Mouse (Mus musculus) midbrain, embryonic 15.5 days (tissue): ENCODE data around the gene Fam111a. TPM values are rescaled to one million over a fixed set of nuclear protein-coding genes. Genes with fewer than 3 reads are reported as not detected.
A peak's percentile ranks its signal among the peaks of the same experiment; 100 is the strongest.

Experiments
- ATAC-seq: fragments of 200-750 bp; cut with Nextera tagmentation; replicated peaks from 2 replicates; pipeline ENCODE4 v1.8.0; 2017; ENCODE audit warnings: moderate TSS enrichment
- H3K27ac ChIP-seq: fragments of 300-500 bp; sonication (generic); 2 replicates; pipeline ENCODE4 v1.5.1; 2015; ENCODE audit warnings: mild to moderate bottlenecking, inconsistent platforms
- H3K27me3 ChIP-seq: fragments of 300-500 bp; sonication (generic); replicated peaks from 2 replicates; pipeline ENCODE4 v1.6.1; 2015; ENCODE audit warnings: inconsistent platforms
- H3K36me3 ChIP-seq: fragments of 300-500 bp; sonication (generic); replicated peaks from 2 replicates; pipeline ENCODE4 v1.6.1; 2015; ENCODE audit warnings: inconsistent platforms
- H3K4me1 ChIP-seq: fragments of 300-500 bp; sonication (generic); 2 replicates; pipeline ENCODE4 v1.6.1; 2015; ENCODE audit warnings: inconsistent platforms
- H3K4me2 ChIP-seq: fragments of 300-500 bp; sonication (generic); 2 replicates; pipeline ENCODE4 v1.6.1; 2015; ENCODE audit warnings: inconsistent platforms, mild to moderate bottlenecking, moderate library complexity
- H3K4me3 ChIP-seq: fragments of 300-500 bp; sonication (generic); 2 replicates; pipeline ENCODE4 v1.5.1; 2015; ENCODE audit warnings: mild to moderate bottlenecking, inconsistent platforms
- H3K9ac ChIP-seq: fragments of 300-500 bp; sonication (generic); 2 replicates; pipeline ENCODE4 v1.6.1; 2015; ENCODE audit warnings: mild to moderate bottlenecking, inconsistent platforms
- H3K9me3 ChIP-seq: fragments of 300-500 bp; sonication (generic); 2 replicates; pipeline ENCODE4 v1.6.1; 2016; ENCODE audit warnings: inconsistent platforms
- WGBS: fragments of 180-500 bp; shearing (Covaris S2); methylation state at CpG from one replicate; pipeline ENCODE4 v1.1.7; 2015; ENCODE audit warnings: mixed read lengths; 5-methylcytosine and 5-hydroxymethylcytosine counted together
- polyA plus RNA-seq: library from polyadenylated mRNA; unstranded; fragments of >200 nt; fragmentation: Nextera tagmentation; extraction: Ambion mirVana; gene quantifications from 2 replicates; pipeline ENCODE4 v1.2.1, GENCODE M21; 2015

The Fam111a gene
- polyA plus RNA-seq, 1 experiment from 2014 or later, result 5.0 TPM

DNA sequence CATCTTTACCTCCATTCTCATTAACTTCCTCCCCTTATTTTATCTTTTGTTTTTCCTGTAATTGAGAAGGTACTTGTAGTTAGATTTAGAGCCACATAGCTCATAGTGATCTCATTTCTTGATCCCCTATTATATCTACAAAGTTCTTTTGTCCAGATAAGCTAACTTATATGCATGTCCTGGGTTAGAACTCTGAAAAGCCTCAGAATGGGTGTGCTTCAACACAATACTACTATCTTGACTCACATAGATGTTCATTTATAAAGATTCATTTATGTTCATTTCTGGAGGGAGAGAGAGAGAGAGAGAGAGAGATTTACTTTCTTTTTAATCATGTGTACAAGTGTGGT is 27.0 kb upstream of the Fam111a start:
- peak; percentile 54 for ATAC-seq
- H3K4me1 ChIP-seq, result no peaks in the 10 kb centered on the region

GRCm38 (mm10) chr19:12523377-12523776 is 22.2 kb upstream of the Fam111a start:
- Histone ChIP-seq H3K9me3 (no peaks in the 10 kb centered on the region), H3K4me3 (no peak overlapping the region), H3K27ac (no peak overlapping the region), H3K4me2 (no peak overlapping the region), H3K4me1 (no peaks in the 10 kb centered on the region), H3K27me3 (no peaks in the 10 kb centered on the region), H3K36me3 (no peaks in the 10 kb centered on the region), H3K9ac (no peak overlapping the region)
- 54% methylated on average over 4 of the region's 4 CpGs for WGBS
- no peak for ATAC-seq

More for the DNA sequence above, 27.0 kb upstream of the Fam111a start:
- Histone ChIP-seq H3K4me2 (peak overlapping the region; percentile 68), H3K9me3 (no peaks in the 10 kb centered on the region), H3K27ac (no peak overlapping the region), H3K4me3 (peak overlapping the region; percentile 54), H3K36me3 (no peaks in the 10 kb centered on the region), H3K27me3 (no peaks in the 10 kb centered on the region), H3K9ac (peak overlapping the region; percentile 60)

DNA sequence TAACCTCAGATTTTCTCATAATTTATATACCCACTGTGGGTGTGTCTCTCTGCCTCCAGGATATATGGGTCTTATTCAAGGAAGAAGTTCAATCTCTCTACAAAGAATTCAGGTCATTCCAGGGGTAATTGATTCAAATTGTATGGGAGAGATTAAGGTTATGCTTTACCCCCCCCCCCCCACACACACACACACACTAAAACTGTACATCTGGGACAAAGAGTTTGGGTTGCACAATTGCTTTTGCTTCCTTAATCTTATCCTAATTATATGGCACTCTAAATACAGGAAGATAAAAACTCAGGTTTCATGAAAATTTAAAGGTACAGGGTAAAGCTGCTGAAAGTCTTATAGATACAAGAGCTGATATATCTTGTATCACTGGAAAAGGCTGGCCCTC is 8.4 kb upstream of the Fam111a start:
- ATAC-seq, result no peak
- no peak overlapping the region for H3K9ac ChIP-seq
- no peaks in the 10 kb centered on the region for H3K4me1 ChIP-seq
- H3K36me3 ChIP-seq, result no peaks in the 10 kb centered on the region
- no peaks in the 10 kb centered on the region for H3K9me3 ChIP-seq
- no peak overlapping the region for H3K4me3 ChIP-seq
- H3K4me2 ChIP-seq, result no peak overlapping the region
- H3K27ac ChIP-seq, result no peak overlapping the region
- H3K27me3 ChIP-seq, result no peaks in the 10 kb centered on the region

DNA sequence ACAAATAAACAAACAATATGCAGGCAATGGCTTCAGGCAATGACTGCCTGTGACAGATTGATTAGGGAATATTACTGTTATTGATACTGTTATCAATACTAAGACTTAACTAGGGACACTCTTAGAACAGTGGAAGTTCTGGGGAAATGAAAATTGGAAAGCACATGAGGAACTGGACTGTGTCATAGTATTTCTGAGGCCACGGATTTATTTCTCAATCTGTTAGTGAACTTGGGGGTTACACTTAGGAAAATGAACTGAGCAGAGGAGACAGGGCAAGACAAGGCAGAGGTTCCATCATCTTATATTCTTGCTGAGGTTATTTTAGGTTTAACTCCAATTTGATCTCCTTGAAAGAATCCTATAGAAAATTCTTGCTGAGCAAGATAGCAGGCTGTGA is 5.6 kb upstream of the Fam111a start:
- Histone ChIP-seq H3K4me1 (no peaks in the 10 kb centered on the region), H3K9ac (no peak overlapping the region), H3K9me3 (no peaks in the 10 kb centered on the region), H3K27ac (no peak overlapping the region), H3K27me3 (no peaks in the 10 kb centered on the region), H3K4me3 (no peak overlapping the region), H3K4me2 (no peak overlapping the region), H3K36me3 (no peaks in the 10 kb centered on the region)
- WGBS, result 87% methylated on average over 1 of the region's 1 CpGs
- ATAC-seq, result no peak

DNA sequence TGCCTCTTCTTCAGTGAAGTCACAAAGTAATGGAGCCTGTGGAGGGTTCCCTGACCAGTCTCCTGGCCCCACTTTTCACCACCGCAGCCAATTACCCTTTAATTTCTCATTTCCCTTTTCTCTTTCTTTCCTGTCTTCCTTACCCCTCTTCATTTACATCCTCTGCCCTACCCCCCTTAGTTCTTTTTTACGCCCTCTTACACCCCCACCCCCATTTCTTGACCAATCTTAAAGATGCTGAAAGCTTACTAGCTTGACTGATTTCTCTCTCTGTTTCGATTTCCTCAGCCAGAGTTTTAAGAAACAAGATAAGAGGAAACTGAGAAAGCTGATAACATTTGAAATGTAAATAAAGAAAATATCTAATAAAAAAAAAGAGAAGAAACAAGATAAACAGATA is 4.8 kb upstream of the Fam111a start:
- 77% methylated on average over 3 of the region's 3 CpGs for WGBS
- H3K9ac ChIP-seq, result no peak overlapping the region

DNA sequence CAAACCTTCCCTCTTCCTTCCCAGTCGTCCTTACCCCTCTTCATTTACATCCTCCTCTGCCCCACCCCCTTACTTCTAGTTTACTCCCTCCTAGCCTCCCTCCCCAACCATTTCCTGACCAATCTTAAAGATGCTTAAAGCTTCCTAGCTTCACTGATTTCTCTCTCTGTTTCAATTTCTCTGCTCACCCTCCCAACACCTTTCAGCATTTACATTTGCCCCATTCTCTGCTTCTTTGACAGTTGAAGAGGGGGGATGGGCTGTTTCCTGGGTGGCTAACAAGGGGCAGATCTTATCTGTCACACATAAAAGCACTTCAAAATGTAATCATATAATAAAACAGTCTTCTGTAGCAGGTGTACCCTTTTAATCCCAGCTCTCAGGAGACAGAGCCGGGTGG is 3.9 kb upstream of the Fam111a start:
- ATAC-seq, result no peak
- Histone ChIP-seq H3K4me3 (no peak overlapping the region), H3K27me3 (no peaks in the 10 kb centered on the region), H3K9me3 (no peaks in the 10 kb centered on the region), H3K9ac (no peak overlapping the region), H3K27ac (no peak overlapping the region), H3K36me3 (no peaks in the 10 kb centered on the region), H3K4me2 (no peak overlapping the region), H3K4me1 (no peaks in the 10 kb centered on the region)
- WGBS, result 27% methylated on average over 2 of the region's 2 CpGs

More for the DNA sequence above, 4.8 kb upstream of the Fam111a start:
- Histone ChIP-seq H3K27me3 (no peaks in the 10 kb centered on the region), H3K36me3 (no peaks in the 10 kb centered on the region), H3K4me1 (no peaks in the 10 kb centered on the region), H3K27ac (no peak overlapping the region), H3K4me2 (no peak overlapping the region), H3K9me3 (no peaks in the 10 kb centered on the region), H3K4me3 (no peak overlapping the region)
- no peak for ATAC-seq

- H3K27ac ChIP-seq, result no peak overlapping the region
- H3K27me3 ChIP-seq, result no peaks in the 10 kb centered on the region
- H3K9ac ChIP-seq, result no peak overlapping the region
- H3K36me3 ChIP-seq, result no peaks in the 10 kb centered on the region
- H3K4me3 ChIP-seq, result no peak overlapping the region
- no peak overlapping the region for H3K4me2 ChIP-seq
- no peak for ATAC-seq
- 81% methylated on average over 5 of the region's 5 CpGs for WGBS
- H3K9me3 ChIP-seq, result no peaks in the 10 kb centered on the region
- H3K4me1 ChIP-seq, result no peaks in the 10 kb centered on the region
These were observed 3.6 kb downstream of the Fam111a start for GRCm38 (mm10) chr19:12549166-12549565.

- Histone ChIP-seq H3K9ac (no peak overlapping the region), H3K9me3 (no peaks in the 10 kb centered on the region), H3K4me2 (no peak overlapping the region), H3K27ac (no peak overlapping the region), H3K4me3 (no peak overlapping the region), H3K27me3 (no peaks in the 10 kb centered on the region), H3K4me1 (no peaks in the 10 kb centered on the region), H3K36me3 (no peaks in the 10 kb centered on the region)
- no peak for ATAC-seq
- 78% methylated on average over 5 of the region's 5 CpGs for WGBS
These were observed 4.7 kb downstream of the Fam111a start for GRCm38 (mm10) chr19:12550005-12550942.

DNA sequence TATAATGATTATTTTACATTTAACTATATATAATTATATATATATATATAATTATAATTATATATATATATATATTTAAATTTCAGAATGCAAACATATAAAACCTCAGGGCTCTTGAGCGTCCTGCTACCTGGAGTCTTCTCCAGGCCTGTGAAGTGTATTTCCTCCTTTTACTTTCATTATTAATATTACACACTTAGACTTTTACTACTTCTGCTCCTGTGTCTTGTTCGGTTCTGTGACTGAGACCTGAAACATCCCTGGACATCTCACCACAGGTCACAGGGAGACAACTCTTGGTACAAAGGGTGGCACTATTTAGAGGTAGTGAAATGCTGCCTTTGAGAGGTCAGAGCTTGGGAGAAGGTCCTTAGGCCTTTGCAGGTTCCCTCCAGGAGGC is 10.8 kb downstream of the Fam111a start:
- Histone ChIP-seq H3K9ac (no peak overlapping the region), H3K4me1 (no peaks in the 10 kb centered on the region), H3K27me3 (no peaks in the 10 kb centered on the region), H3K36me3 (no peaks in the 10 kb centered on the region), H3K27ac (no peak overlapping the region), H3K4me2 (no peak overlapping the region), H3K9me3 (no peaks in the 10 kb centered on the region), H3K4me3 (no peak overlapping the region)
- 91% methylated on average over 2 of the region's 2 CpGs for WGBS
- no peak for ATAC-seq

GRCm38 (mm10) chr19:12558219-12558618 is 12.7 kb downstream of the Fam111a start:
- Histone ChIP-seq H3K4me2 (no peak overlapping the region), H3K27me3 (no peaks in the 10 kb centered on the region), H3K4me1 (no peaks in the 10 kb centered on the region), H3K9ac (no peak overlapping the region), H3K9me3 (no peaks in the 10 kb centered on the region), H3K36me3 (no peaks in the 10 kb centered on the region), H3K4me3 (no peak overlapping the region), H3K27ac (no peak overlapping the region)
- WGBS, result 89% methylated on average over 4 of the region's 4 CpGs
- no peak for ATAC-seq

GRCm38 (mm10) chr19:12564197-12564596 is 18.7 kb downstream of the Fam111a start:
- Histone ChIP-seq H3K4me1 (no peaks in the 10 kb centered on the region), H3K4me3 (no peak overlapping the region), H3K9me3 (no peaks in the 10 kb centered on the region), H3K9ac (no peak overlapping the region), H3K27me3 (no peaks in the 10 kb centered on the region), H3K36me3 (no peaks in the 10 kb centered on the region), H3K27ac (no peak overlapping the region), H3K4me2 (no peak overlapping the region)
- no peak for ATAC-seq

- no peaks in the 10 kb centered on the region for H3K36me3 ChIP-seq
- no peak overlapping the region for H3K4me2 ChIP-seq
- WGBS, result 52% methylated on average over 4 of the region's 4 CpGs
- no peaks in the 10 kb centered on the region for H3K4me1 ChIP-seq
- no peaks in the 10 kb centered on the region for H3K9me3 ChIP-seq
- H3K27me3 ChIP-seq, result no peaks in the 10 kb centered on the region
- H3K9ac ChIP-seq, result no peak overlapping the region
- no peak overlapping the region for H3K4me3 ChIP-seq
- ATAC-seq, result no peak
- no peak overlapping the region for H3K27ac ChIP-seq
These were observed 21.5 kb downstream of the Fam111a start for GRCm38 (mm10) chr19:12567011-12567410.

DNA sequence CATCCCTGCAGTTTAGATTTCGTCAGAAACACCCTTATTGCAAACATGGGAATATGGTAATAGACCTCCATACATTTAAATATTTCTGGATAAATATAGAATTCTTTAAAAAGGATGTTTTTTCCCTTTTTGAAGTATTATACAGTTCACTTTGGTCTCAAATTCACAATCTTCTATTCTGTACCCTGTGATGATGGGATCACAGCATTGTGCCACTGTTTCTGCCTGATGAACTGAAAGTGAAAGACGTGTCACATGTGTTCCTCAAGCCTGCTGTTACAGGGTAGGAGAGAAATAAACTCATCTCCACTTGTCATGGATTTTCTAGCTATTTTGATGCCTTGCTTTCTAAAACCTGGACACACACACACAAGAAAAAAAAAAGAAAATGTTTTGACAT is 25.3 kb downstream of the Fam111a start:
- no peak for ATAC-seq
- no peaks in the 10 kb centered on the region for H3K36me3 ChIP-seq
- 65% methylated on average over 2 of the region's 2 CpGs for WGBS
- H3K9ac ChIP-seq, result no peak overlapping the region
- H3K4me1 ChIP-seq, result peaks cover 10% of the 10 kb centered on the region
- no peak overlapping the region for H3K4me3 ChIP-seq
- no peaks in the 10 kb centered on the region for H3K9me3 ChIP-seq
- no peak overlapping the region for H3K4me2 ChIP-seq
- H3K27me3 ChIP-seq, result no peaks in the 10 kb centered on the region
- H3K27ac ChIP-seq, result no peak overlapping the region
